Mouse (Mus musculus) MEL (cell line): Measurements from ENCODE around the gene Slc41a1.

Experiments
- CTCF ChIP-seq, 3 experiments: IDR thresholded peaks in 2 of 3; conservative IDR thresholded peaks in 1 of 3; 2 replicates each; pipeline ENCODE4 v1.5.1; 2011 to 2012; ENCODE audit warnings: low read length in 3 of 3, low read depth in 2 of 3, mild to moderate bottlenecking in 2 of 3, improper control_type of control experiment in 1 of 3, inconsistent platforms in 1 of 3, mixed read lengths in 1 of 3, moderate library complexity in 1 of 3; ENCODE audit not compliant: control insufficient read depth in 1 of 3, insufficient read depth in 1 of 3, poor library complexity in 1 of 3, severe bottlenecking in 1 of 3
- EP300 ChIP-seq, 2 experiments: IDR thresholded peaks; 2 replicates each; pipeline ENCODE4 v1.6.1; 2011; ENCODE audit warnings: improper control_type of control experiment in 2 of 2, low read length in 2 of 2, low read depth in 1 of 2, mild to moderate bottlenecking in 1 of 2
- GATA1 ChIP-seq: IDR thresholded peaks from 2 replicates; pipeline ENCODE4 v1.6.1; 2011; ENCODE audit warnings: low read depth, low read length, improper control_type of control experiment
- MAX ChIP-seq: IDR thresholded peaks from 2 replicates; pipeline ENCODE4 v1.6.1; 2011; ENCODE audit warnings: low read length, improper control_type of control experiment
- MXI1 ChIP-seq: IDR thresholded peaks from 2 replicates; pipeline ENCODE4 v1.6.1; 2011; ENCODE audit warnings: mild to moderate bottlenecking, low read depth, low read length, improper control_type of control experiment
- POLR2A ChIP-seq, 2 experiments: IDR thresholded peaks; 2 replicates each; pipeline ENCODE4 v1.6.1; 2011 to 2012; ENCODE audit warnings: low read length in 2 of 2, mild to moderate bottlenecking in 2 of 2, control low read depth in 1 of 2, improper control_type of control experiment in 1 of 2, low read depth in 1 of 2, moderate library complexity in 1 of 2; ENCODE audit not compliant: control insufficient read depth in 1 of 2, insufficient read depth in 1 of 2, poor library complexity in 1 of 2
- POLR2AphosphoS5 ChIP-seq: IDR thresholded peaks from 2 replicates; pipeline ENCODE4 v1.6.1; 2012; ENCODE audit warnings: low read depth, borderline replicate concordance, mild to moderate bottlenecking, inconsistent platforms, low read length, moderate library complexity, mixed read lengths
- RCOR1 ChIP-seq: IDR thresholded peaks from 2 replicates; pipeline ENCODE4 v1.6.1; 2012; ENCODE audit warnings: low read depth, mild to moderate bottlenecking, inconsistent platforms, low read length, improper control_type of control experiment
- USF1 ChIP-seq: IDR thresholded peaks from 2 replicates; pipeline ENCODE4 v1.6.1; 2014; ENCODE audit warnings: low read depth, mild to moderate bottlenecking, inconsistent platforms, low read length, improper control_type of control experiment, moderate library complexity

- TF ChIP-seq MAX: no peak
- TF ChIP-seq POLR2AphosphoS5: no peak
- no peak for TF ChIP-seq POLR2A (IDR thresholded peaks at IDR 0.05; ENCODE audit: control insufficient read depth in 1 of 2, insufficient read depth in 1 of 2, low read depth in 1 of 2, low read length in 2 of 2, poor library complexity in 1 of 2)
- no peak for TF ChIP-seq RCOR1
- no peak for TF ChIP-seq USF1
- peak; percentile 20 to 53 (median 45); a peak in 5 of 6 replicates for TF ChIP-seq CTCF (IDR thresholded peaks at IDR 0.05 in 2 of 3, conservative IDR thresholded peaks at IDR 0.05 in 1 of 3; ENCODE audit: control insufficient read depth in 1 of 3, insufficient read depth in 1 of 3, low read depth in 2 of 3, low read length in 3 of 3, poor library complexity in 1 of 3, severe bottlenecking in 1 of 3)
- no peak for TF ChIP-seq MXI1
- TF ChIP-seq EP300 (IDR thresholded peaks at IDR 0.05; ENCODE audit: low read depth in 1 of 2, low read length in 2 of 2): no peak
- TF ChIP-seq GATA1: no peak
Measured at GRCm38 (mm10) chr1:131846255-131846654, 19.0 kb downstream of the Slc41a1 start.
